Mouse (Mus musculus) 416B (cell line): ENCODE data around the gene Cel.
"Not testable (repeated sequence)": the region's sequence is repeated elsewhere in the genome, so short reads cannot be mapped to it uniquely, and the experiment has no call there.

ENCODE experiments used
- DNase-seq: peaks from one replicate; pipeline ENCODE4 v3.0.0; 2011; ENCODE audit warnings: low read depth

Cel gene

GRCm38 (mm10) chr2:28518231-28518630 lies 45.0 kb downstream of the Cel start:
- no peak for DNase-seq

GRCm38 (mm10) chr2:28517206-28517909 lies 45.8 kb downstream of the Cel start:
- peak; percentile 89 for DNase-seq

GRCm38 (mm10) chr2:28514489-28514888 lies 48.7 kb downstream of the Cel start:
- peak; percentile 75 for DNase-seq

GRCm38 (mm10) chr2:28513431-28514370 lies 49.5 kb downstream of the Cel start:
- no peak for DNase-seq

- peak; percentile 30 for DNase-seq
These were observed 50.3 kb downstream of the Cel start, which contains the start of gene Ralgds for GRCm38 (mm10) chr2:28512798-28513401. TSS of gene Ralgds (plus strand) at chr2:28513125.

- DNase-seq: not testable (repeated sequence)
These were observed 51.6 kb downstream of the Cel start for GRCm38 (mm10) chr2:28511600-28511999.

- DNase-seq: no peak
These were observed 56.9 kb downstream of the Cel start for GRCm38 (mm10) chr2:28506291-28506690.

GRCm38 (mm10) chr2:28505795-28506194 lies 57.4 kb downstream of the Cel start, which contains the start of gene Gm10134:
TSS of gene Gm10134 (plus strand) at chr2:28506095.
- DNase-seq: no peak
